Mouse (Mus musculus): ENCODE measurements around the gene Slc25a16.

The Slc25a16 gene

DNA sequence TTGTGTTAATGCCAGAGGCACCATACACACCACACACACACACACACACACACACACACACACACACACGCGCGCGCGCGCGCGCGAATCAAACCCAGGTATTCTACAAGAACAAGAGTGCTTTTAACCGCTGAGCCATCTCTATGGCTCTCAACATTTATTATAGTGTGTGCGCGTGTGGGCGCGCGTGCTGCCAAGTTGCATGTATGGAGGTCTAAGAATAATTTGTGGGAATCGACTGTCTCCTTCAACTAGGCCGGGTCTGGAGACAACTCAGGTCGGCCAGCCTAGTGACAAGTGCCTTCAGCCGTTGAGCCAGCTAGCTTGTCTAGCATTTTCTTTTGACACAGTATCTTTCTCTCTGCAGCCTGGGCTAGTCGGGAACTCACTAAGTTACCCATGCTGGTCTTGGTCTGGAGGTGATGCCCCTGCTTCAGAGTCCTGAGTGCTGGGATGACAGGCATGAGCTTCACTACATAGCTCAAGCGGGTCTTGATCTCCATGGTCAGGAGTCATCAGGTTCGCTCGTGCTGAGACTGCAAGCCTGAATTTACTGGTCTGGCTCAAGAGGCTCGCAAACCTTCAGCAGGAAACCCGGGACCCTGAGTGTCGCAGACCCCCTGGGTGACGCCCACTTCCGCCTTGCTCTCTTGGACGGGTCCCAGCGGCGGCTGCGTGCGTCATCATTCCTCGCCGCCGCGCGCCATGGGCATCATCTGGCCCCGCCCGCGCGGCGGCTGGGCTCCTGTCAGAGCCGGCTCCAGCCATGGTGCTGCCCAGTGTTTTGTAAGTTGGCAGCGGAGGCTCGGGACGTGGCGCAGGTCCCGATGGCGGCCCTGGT is at the start of gene Slc25a16:
Gene Slc25a16 (plus strand): TSS at position 709 of the 841 bp plus-strand sequence.
- Histone ChIP-seq H3K36me3 (ENCODE audit: control insufficient read depth, insufficient read depth, low read length, poor library complexity, severe bottlenecking) (no peaks in the 10 kb centered on the region), H3K27me3 (ENCODE audit: control insufficient read depth, insufficient read depth, low read length, poor library complexity, severe bottlenecking) (no peaks in the 10 kb centered on the region)
- peak; percentile 89 for DNase-seq (ENCODE audit: low read depth, low spot score)

DNA sequence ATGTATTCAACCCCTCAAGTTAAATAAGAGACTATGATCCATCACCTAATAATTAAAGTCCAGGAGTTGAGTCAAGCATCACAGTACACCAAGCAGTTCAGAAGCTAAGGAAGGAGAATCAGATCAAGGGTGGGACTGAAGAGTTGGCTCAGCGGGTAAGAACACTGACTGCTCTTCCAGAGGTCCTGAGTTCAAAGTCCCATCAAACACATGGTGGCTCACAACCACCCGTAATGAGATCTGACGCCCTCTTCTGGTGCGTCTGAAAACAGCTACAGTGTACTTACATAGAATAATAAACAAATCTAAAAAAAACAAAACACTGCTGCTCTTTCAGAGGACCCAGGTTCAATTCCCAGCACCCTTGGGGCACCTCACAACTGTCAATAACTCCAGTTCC is 45.6 kb upstream of the Slc25a16 start:
- no peaks in the 10 kb centered on the region for H3K36me3 ChIP-seq (ENCODE audit: control insufficient read depth, insufficient read depth, low read length, poor library complexity, severe bottlenecking)
- no peak for DNase-seq (ENCODE audit: low read depth, low spot score)
- no peaks in the 10 kb centered on the region for H3K27me3 ChIP-seq (ENCODE audit: control insufficient read depth, insufficient read depth, low read length, poor library complexity, severe bottlenecking)

DNA sequence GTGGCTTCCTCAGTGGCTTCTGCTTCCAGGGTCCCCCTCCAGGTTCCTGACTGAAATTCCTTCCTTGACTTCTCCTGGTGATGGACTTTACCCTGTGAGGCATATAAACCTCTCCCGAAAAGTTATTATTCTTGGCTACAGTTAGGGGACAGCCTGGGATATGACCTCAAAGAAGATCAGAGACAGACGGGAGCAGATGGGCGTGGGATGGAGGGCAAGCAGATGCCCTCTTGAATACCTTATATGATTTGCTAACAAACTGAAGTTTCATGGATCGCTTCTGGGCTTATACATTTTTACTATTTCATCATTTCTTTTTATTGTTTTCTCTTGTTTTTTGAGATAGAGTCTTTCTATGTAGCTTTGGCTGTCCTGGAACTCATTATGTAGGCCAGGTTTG is 44.9 kb upstream of the Slc25a16 start:
- Histone ChIP-seq H3K36me3 (ENCODE audit: control insufficient read depth, insufficient read depth, low read length, poor library complexity, severe bottlenecking) (no peaks in the 10 kb centered on the region), H3K27me3 (ENCODE audit: control insufficient read depth, insufficient read depth, low read length, poor library complexity, severe bottlenecking) (no peaks in the 10 kb centered on the region)
- no peak for DNase-seq (ENCODE audit: low read depth, low spot score)

DNA sequence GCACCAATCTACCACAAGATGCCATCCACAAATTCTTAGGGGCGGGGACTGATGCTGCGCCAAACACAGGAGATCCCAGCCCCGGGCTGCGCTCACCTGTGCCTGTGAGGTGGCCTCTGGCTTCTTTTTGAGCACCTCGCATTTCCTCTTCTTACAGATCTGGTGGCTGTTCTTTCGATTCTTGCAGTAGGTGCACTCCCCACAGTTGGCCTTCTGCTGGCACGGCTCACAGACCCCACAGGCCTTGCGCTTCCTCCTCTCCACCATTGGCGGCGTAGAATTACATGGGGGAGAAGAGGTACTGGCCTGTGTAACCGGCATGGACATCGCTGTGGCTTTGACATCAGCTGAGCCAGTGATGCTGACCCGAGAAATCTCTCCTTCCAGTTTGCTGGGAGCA is 42.4 kb upstream of the Slc25a16 start:
- Histone ChIP-seq H3K27me3 (ENCODE audit: control insufficient read depth, insufficient read depth, low read length, poor library complexity, severe bottlenecking) (no peaks in the 10 kb centered on the region), H3K36me3 (ENCODE audit: control insufficient read depth, insufficient read depth, low read length, poor library complexity, severe bottlenecking) (no peaks in the 10 kb centered on the region)
- DNase-seq (ENCODE audit: low read depth, low spot score), result no peak

DNA sequence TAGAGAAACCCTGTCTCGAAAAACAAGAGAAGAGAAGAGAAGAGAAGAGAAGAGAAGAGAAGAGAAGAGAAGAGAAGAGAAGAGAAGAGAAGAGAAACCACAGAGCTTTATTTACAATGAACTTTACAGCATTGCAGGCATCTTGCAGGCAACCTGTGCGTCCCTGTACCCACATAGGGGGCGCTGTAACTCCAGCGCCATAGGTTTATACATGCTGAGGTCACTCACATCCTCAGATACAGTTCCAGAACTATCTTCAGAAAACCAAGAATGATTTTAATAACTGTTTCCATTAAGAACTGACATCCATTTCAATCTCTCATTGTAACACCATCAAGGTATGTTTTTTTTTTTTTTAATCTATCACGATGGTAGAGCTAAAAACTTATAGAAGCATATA is 39.2 kb upstream of the Slc25a16 start:
- Histone ChIP-seq H3K36me3 (ENCODE audit: control insufficient read depth, insufficient read depth, low read length, poor library complexity, severe bottlenecking) (no peaks in the 10 kb centered on the region), H3K27me3 (ENCODE audit: control insufficient read depth, insufficient read depth, low read length, poor library complexity, severe bottlenecking) (no peaks in the 10 kb centered on the region)
- DNase-seq (ENCODE audit: low read depth, low spot score), result peak; percentile 52

DNA sequence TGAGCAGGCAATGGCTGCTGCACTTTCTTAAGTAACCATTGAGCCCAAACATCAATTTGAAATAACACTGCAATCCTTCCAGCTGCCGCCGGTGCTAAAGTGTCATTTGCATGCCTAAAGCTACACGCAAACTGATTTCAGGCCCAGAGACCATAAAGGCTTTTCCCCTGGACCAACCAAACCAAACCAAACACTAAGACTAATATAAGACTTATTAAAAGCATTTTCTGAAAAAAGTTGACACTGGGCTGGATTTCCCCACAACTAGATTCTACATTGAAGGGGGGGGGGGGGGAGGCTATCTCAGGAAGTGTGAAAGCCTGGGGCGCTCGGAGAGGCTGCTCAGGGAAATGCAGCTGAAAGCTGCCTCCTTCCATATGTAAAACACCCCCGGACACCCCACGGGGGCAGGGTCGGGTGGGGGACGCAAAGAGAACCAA is 36.5 kb upstream of the Slc25a16 start:
- DNase-seq (ENCODE audit: low read depth, low spot score), result peak; percentile 42
- Histone ChIP-seq H3K27me3 (ENCODE audit: control insufficient read depth, insufficient read depth, low read length, poor library complexity, severe bottlenecking) (peaks cover 2% of the 10 kb centered on the region; the same call in 1 of the 2 replicates), H3K36me3 (ENCODE audit: control insufficient read depth, insufficient read depth, low read length, poor library complexity, severe bottlenecking) (no peaks in the 10 kb centered on the region)

DNA sequence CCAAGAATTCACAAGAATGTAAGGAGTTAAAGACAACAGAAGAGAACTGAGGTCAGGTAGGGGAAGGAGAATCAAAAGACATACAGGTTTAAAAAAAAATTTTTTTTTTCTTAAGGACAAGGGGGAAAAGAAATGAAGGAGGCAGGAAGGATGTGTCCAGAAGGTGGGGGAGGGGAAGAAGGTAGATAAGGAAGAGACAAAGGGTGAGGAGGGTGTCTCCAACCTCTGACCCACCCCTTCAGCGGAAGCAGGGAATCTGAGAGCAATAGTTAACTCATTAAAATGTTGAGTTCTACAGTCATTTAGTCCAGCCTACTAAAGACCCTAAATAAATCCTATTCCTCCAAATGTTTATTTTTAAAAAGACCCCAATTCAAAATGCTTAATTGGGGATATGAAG is 35.9 kb upstream of the Slc25a16 start:
- Histone ChIP-seq H3K36me3 (ENCODE audit: control insufficient read depth, insufficient read depth, low read length, poor library complexity, severe bottlenecking) (no peaks in the 10 kb centered on the region), H3K27me3 (ENCODE audit: control insufficient read depth, insufficient read depth, low read length, poor library complexity, severe bottlenecking) (peaks cover 2% of the 10 kb centered on the region; the same call in 1 of the 2 replicates)
- DNase-seq (ENCODE audit: low read depth, low spot score), result no peak

DNA sequence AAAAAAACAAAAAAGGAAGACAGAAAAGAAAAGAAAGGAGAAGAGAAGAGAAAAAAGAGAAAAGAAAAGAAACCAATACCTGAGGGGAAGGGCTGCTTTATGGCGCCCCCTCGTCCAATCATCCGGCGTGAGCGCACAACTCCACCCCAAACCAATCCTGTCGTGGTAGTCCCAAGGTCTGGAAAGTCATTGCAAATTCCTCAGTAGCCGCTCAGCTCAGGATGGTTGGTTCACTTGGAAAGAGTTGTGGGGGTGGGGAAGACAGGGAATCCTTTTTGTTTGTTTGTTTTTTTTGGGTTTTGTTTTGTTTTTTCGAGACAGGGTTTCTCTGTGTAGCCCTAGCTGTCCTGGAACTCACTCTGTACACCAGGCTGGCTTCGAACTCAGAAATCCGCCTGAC is 35.0 kb upstream of the Slc25a16 start:
- peaks cover 2% of the 10 kb centered on the region; the same call in 1 of the 2 replicates for H3K27me3 ChIP-seq (ENCODE audit: control insufficient read depth, insufficient read depth, low read length, poor library complexity, severe bottlenecking)
- DNase-seq (ENCODE audit: low read depth, low spot score), result no peak
- H3K36me3 ChIP-seq (ENCODE audit: control insufficient read depth, insufficient read depth, low read length, poor library complexity, severe bottlenecking), result no peaks in the 10 kb centered on the region

DNA sequence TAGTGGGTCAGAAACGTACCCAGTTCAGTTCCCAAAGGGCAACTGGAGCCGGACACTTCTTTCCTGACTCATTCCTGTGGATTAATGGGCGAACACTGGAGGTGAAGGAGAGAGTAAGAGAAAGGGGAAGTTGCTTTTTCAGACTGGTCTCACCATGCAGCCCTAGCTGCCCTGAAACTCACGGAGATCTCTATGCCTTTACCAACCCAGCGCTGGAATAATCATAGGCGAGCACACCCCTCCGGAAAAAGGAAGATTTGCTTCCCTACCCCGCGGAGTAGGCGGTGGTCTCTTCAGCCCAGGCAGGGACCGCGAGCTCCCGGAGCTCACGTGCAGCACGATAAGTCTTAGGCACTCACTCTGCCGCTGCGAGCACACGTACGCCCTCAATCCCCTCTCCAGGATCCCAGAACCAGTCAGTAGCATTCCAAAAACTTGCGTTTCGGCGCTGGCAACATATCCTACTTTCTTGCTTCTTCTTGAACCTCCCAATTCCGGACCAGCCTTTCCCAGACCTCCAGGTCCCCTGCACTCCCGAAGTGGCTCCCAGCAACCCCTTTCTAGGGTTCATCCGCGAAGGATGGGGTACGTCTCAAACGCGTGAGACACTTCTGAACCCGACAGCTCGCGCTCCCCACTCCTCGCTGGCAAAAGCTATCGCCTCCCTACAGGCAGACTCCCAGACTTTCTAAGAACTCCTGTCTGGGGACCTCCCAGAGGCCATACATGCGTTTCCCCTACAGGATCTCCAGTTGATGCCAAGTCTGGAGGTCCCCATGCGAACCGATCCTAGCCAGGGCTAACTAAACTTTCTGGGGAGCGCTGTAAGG is 34.2 kb upstream of the Slc25a16 start:
- Histone ChIP-seq H3K27me3 (ENCODE audit: control insufficient read depth, insufficient read depth, low read length, poor library complexity, severe bottlenecking) (peaks cover 2% of the 10 kb centered on the region; the same call in 1 of the 2 replicates), H3K36me3 (ENCODE audit: control insufficient read depth, insufficient read depth, low read length, poor library complexity, severe bottlenecking) (no peaks in the 10 kb centered on the region)
- DNase-seq (ENCODE audit: low read depth, low spot score), result peak; percentile 42

DNA sequence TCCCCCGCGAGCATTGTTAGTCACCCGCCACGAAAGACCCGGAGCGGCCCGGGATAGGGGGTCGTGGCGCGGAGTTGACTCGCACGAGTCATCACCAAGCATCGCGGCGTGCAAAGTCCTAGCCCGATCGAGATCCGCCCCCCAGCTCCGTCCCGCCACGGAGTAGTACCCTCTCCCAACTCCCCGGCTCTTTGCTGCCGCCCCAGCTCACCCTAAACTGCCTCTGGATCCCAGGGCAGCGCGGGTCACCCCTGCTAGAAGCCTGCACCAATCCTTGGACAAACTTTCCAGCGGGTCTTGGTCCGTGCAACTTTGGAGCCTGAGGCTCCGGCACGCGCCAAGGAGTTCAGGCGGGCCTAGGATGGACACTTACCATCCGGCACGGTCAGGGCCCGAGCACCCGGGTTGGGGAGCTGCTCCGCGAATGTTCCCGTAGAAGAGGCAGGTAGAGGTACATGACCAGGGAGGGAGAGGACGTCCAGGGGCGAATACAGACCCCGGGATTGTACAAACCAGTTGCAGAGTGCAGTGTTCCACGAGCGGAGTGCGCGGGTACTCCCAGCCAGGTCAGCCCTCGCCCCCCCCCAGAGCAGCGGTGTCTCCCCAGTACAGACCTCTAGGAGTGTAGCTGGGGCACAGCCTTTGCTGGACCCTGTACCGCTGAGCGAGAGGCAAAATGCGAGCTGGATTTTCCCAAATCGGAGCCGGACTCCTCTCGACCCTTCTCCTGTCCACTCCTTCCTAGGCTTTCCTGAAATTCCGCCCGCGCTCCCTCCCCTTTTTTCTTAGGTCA is 33.4 kb upstream of the Slc25a16 start:
- peak; percentile 17 for DNase-seq (ENCODE audit: low read depth, low spot score)
- Histone ChIP-seq H3K27me3 (ENCODE audit: control insufficient read depth, insufficient read depth, low read length, poor library complexity, severe bottlenecking) (peaks cover 2% of the 10 kb centered on the region; the same call in 1 of the 2 replicates), H3K36me3 (ENCODE audit: control insufficient read depth, insufficient read depth, low read length, poor library complexity, severe bottlenecking) (no peaks in the 10 kb centered on the region)

DNA sequence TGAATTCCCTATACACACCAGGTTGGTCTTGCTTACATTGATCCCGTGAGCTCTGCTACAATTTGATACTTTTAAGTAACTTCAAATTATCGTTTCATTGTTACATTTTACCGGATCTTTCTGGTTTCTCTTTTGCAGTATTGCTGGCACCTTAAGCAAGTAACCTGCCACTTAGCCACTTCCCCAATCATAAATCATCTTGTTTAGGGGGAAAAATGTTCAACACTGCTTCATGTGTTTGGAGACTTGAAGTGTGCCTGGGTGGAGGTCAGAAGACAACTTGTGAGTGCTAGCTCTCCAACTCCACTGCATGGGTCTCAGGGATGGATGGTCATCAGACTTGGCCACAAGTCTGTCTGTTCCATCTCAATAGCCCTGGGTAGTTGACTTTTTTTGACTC is 29.4 kb upstream of the Slc25a16 start:
- DNase-seq (ENCODE audit: low read depth, low spot score), result no peak
- Histone ChIP-seq H3K27me3 (ENCODE audit: control insufficient read depth, insufficient read depth, low read length, poor library complexity, severe bottlenecking) (peaks cover 2% of the 10 kb centered on the region; the same call in 1 of the 2 replicates), H3K36me3 (ENCODE audit: control insufficient read depth, insufficient read depth, low read length, poor library complexity, severe bottlenecking) (no peaks in the 10 kb centered on the region)

DNA sequence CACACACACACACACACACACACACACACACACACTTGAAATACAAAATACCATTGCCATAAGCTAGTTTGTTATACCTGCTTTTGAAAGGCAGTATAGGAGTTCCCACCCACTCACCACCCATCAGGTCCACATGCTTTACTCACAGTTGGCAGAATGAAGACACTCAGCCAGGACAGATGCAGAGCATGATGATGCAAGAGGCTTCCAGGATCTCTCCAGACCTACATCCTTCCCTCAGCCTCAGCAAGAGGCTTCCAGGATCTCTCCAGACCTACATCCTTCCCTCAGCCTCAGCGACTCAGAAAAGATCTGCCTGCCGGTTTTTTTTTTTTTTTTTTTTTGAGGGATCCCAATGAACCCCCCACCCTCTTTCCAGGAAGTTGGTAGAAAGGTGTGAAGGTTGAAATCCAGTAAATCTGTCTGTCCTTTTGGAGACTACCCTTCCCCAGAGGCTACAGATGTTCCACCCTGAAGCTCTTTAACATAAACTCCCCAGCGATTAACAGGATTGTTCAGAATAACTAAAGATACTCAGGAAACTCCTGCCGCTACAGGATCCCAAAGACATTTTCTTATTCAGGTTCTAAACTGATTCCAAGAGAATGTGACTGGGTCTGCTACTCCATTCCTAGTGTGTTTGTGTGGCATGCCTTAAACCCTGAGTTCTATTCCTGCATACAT is 27.7 kb upstream of the Slc25a16 start:
- Histone ChIP-seq H3K27me3 (ENCODE audit: control insufficient read depth, insufficient read depth, low read length, poor library complexity, severe bottlenecking) (no peaks in the 10 kb centered on the region), H3K36me3 (ENCODE audit: control insufficient read depth, insufficient read depth, low read length, poor library complexity, severe bottlenecking) (no peaks in the 10 kb centered on the region)
- DNase-seq (ENCODE audit: low read depth, low spot score), result no peak

DNA sequence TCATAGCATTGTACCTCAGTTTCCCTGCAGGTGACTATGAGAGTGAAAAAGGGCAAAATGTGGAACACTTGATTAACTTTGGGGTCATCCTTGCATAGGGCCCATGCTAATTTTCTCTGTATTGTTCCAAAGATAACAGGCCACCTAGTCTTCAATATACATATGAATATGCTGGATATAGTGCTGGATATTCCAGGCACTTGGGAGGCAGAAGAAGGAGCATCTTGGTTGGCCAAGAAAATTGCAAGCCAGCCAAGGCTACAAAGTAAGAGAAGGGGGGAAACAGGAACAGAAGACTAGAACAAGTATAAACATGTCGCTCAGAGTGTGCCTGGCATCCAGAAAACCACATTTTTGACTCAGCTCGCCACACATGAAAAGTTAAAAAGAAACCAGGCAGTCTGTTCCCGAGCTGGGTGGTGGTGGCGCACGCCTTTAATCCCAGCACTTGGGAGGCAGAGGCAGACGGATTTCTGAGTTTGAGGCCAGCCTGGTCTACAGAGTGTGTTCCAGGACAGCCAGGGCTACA is 27.0 kb upstream of the Slc25a16 start:
- no peaks in the 10 kb centered on the region for H3K27me3 ChIP-seq (ENCODE audit: control insufficient read depth, insufficient read depth, low read length, poor library complexity, severe bottlenecking)
- H3K36me3 ChIP-seq (ENCODE audit: control insufficient read depth, insufficient read depth, low read length, poor library complexity, severe bottlenecking), result no peaks in the 10 kb centered on the region
- DNase-seq (ENCODE audit: low read depth, low spot score), result no peak

DNA sequence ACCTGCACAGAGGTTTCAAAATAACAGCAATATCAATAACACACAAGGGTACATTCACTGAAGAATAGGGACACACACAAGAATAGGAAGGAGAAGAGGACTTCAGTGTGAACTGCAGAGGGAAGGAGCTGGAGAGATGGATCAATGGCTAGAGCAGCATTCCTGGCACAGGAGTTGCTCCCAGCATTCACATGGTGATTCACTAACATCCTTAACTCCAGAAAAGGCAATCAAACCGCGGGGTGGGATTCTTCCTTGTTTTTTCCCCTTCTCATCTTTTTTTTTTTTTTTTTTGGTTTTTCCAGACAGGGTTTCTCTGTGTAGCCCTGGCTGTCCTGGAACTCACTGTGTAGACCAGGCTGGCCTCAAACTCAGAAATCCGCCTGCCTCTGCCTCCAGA is 26.0 kb upstream of the Slc25a16 start:
- H3K27me3 ChIP-seq (ENCODE audit: control insufficient read depth, insufficient read depth, low read length, poor library complexity, severe bottlenecking), result no peaks in the 10 kb centered on the region
- DNase-seq (ENCODE audit: low read depth, low spot score), result no peak
- H3K36me3 ChIP-seq (ENCODE audit: control insufficient read depth, insufficient read depth, low read length, poor library complexity, severe bottlenecking), result no peaks in the 10 kb centered on the region

All from splenic B cell, adult 2 months (primary cell).